Mouse (Mus musculus) heart, embryonic 13.5 days (tissue): ENCODE measurements around the gene Fut7. TPM values are rescaled to one million over a fixed set of nuclear protein-coding genes. Genes with fewer than 3 reads are reported as not detected.
A peak's percentile ranks its signal among the peaks of the same experiment; 100 is the strongest.

Source experiments
- ATAC-seq: fragments of 200-750 bp; cut with Nextera tagmentation; 2 replicates; pipeline ENCODE4 v1.8.0; 2017; ENCODE audit warnings: moderate TSS enrichment; ENCODE audit not compliant: insufficient number of reproducible peaks, low FRiP score, low TSS enrichment; ENCODE audit errors: extremely low read depth
- H3K27ac ChIP-seq: fragments of 300-500 bp; sonication (generic); replicated peaks from 2 replicates; pipeline ENCODE4 v1.5.1; 2015; ENCODE audit warnings: moderate library complexity, mild to moderate bottlenecking, inconsistent platforms
- H3K27me3 ChIP-seq: fragments of 300-500 bp; sonication (generic); replicated peaks from 2 replicates; pipeline ENCODE4 v1.6.1; 2015; ENCODE audit warnings: mild to moderate bottlenecking, inconsistent platforms
- H3K36me3 ChIP-seq: fragments of 300-500 bp; sonication (generic); 2 replicates; pipeline ENCODE4 v1.6.1; 2015; ENCODE audit warnings: mild to moderate bottlenecking, inconsistent platforms
- H3K4me1 ChIP-seq: fragments of 300-500 bp; sonication (generic); 2 replicates; pipeline ENCODE4 v1.6.1; 2015; ENCODE audit warnings: inconsistent platforms
- H3K4me2 ChIP-seq: fragments of 300-500 bp; sonication (generic); 2 replicates; pipeline ENCODE4 v1.6.1; 2015; ENCODE audit warnings: inconsistent platforms, mild to moderate bottlenecking, moderate library complexity
- H3K4me3 ChIP-seq: fragments of 300-500 bp; sonication (generic); 2 replicates; pipeline ENCODE4 v1.5.1; 2015; ENCODE audit warnings: moderate library complexity, mild to moderate bottlenecking, inconsistent platforms
- H3K9ac ChIP-seq: fragments of 300-500 bp; sonication (generic); 2 replicates; pipeline ENCODE4 v1.6.1; 2015; ENCODE audit warnings: inconsistent platforms, mild to moderate bottlenecking, moderate library complexity
- H3K9me3 ChIP-seq: fragments of 300-500 bp; sonication (generic); 2 replicates; pipeline ENCODE4 v1.6.1; 2016; ENCODE audit warnings: inconsistent platforms
- WGBS: fragments of 180-500 bp; shearing (Covaris S2); methylation state at CpG from one replicate; pipeline ENCODE4 v1.1.7; 2015; ENCODE audit warnings: mixed read lengths; 5-methylcytosine and 5-hydroxymethylcytosine counted together
- polyA plus RNA-seq: library from polyadenylated mRNA; unstranded; fragments of >200 nt; fragmentation: Nextera tagmentation; extraction: Ambion mirVana; gene quantifications from 2 replicates; pipeline ENCODE4 v1.2.1, GENCODE M21; 2015

The Fut7 gene
- 0.07 TPM in 1 of 2 replicates, not detected in the other for polyA plus RNA-seq

- Histone ChIP-seq H3K4me1 (no peaks in the 10 kb centered on the region), H3K36me3 (no peaks in the 10 kb centered on the region), H3K4me2 (no peak within 1 kb of the TSS), H3K4me3 (no peak within 1 kb of the TSS), H3K9ac (no peak within 1 kb of the TSS; the same call in 1 of the 2 replicates), H3K27me3 (peaks cover 68% of the 10 kb centered on the region), H3K9me3 (no peaks in the 10 kb centered on the region), H3K27ac (no peak within 1 kb of the TSS)
- ATAC-seq = no peak
- WGBS = 54% methylated on average over 17 of the region's 17 CpGs
These were observed at the start of gene Fut7 for GRCm38 (mm10) chr2:25422587-25423410. Gene Fut7, plus strand, starts transcription at chr2:25423267.

GRCm38 (mm10) chr2:25373431-25373830, 49.6 kb upstream of the Fut7 start:
- no peaks in the 10 kb centered on the region for H3K9me3 ChIP-seq
- ATAC-seq = no peak
- H3K4me2 ChIP-seq = peak overlapping the region; percentile 96
- WGBS = 64% methylated on average over 2 of the region's 2 CpGs
- no peak overlapping the region for H3K27ac ChIP-seq
- peaks cover 27% of the 10 kb centered on the region for H3K4me1 ChIP-seq
- H3K9ac ChIP-seq = peak overlapping the region; percentile 86
- peak overlapping the region; percentile 76 for H3K4me3 ChIP-seq
- H3K36me3 ChIP-seq = peaks cover 31% of the 10 kb centered on the region
- H3K27me3 ChIP-seq = peaks cover 27% of the 10 kb centered on the region

- 57% methylated on average over 4 of the region's 4 CpGs for WGBS
- H3K9me3 ChIP-seq = no peaks in the 10 kb centered on the region
- H3K4me2 ChIP-seq = no peak overlapping the region
- H3K4me3 ChIP-seq = no peak overlapping the region
- H3K36me3 ChIP-seq = peaks cover 33% of the 10 kb centered on the region
- H3K27ac ChIP-seq = no peak overlapping the region
- no peak overlapping the region for H3K9ac ChIP-seq
- peaks cover 23% of the 10 kb centered on the region for H3K4me1 ChIP-seq
- H3K27me3 ChIP-seq = peaks cover 13% of the 10 kb centered on the region
- no peak for ATAC-seq
These were observed 46.5 kb upstream of the Fut7 start for GRCm38 (mm10) chr2:25376589-25376988.

GRCm38 (mm10) chr2:25384492-25384891, 38.6 kb upstream of the Fut7 start:
- H3K4me3 ChIP-seq = no peak overlapping the region
- no peak overlapping the region for H3K4me2 ChIP-seq
- no peak for ATAC-seq
- H3K4me1 ChIP-seq = no peaks in the 10 kb centered on the region
- H3K36me3 ChIP-seq = no peaks in the 10 kb centered on the region
- H3K9ac ChIP-seq = no peak overlapping the region
- peaks cover 25% of the 10 kb centered on the region; the same call in 1 of the 2 replicates for H3K27me3 ChIP-seq
- WGBS = 53% methylated on average over 5 of the region's 5 CpGs
- no peak overlapping the region for H3K27ac ChIP-seq
- no peaks in the 10 kb centered on the region for H3K9me3 ChIP-seq

- 57% methylated on average over 5 of the region's 5 CpGs for WGBS
- H3K4me1 ChIP-seq = peaks cover 22% of the 10 kb centered on the region
- no peak for ATAC-seq
- H3K4me2 ChIP-seq = no peak overlapping the region
- H3K9ac ChIP-seq = no peak overlapping the region
- no peaks in the 10 kb centered on the region for H3K36me3 ChIP-seq
- H3K4me3 ChIP-seq = no peak overlapping the region
- peaks cover 58% of the 10 kb centered on the region for H3K27me3 ChIP-seq
- no peaks in the 10 kb centered on the region for H3K9me3 ChIP-seq
- H3K27ac ChIP-seq = no peak overlapping the region
These were observed 31.8 kb upstream of the Fut7 start for GRCm38 (mm10) chr2:25391266-25391665.

GRCm38 (mm10) chr2:25394281-25395221, 28.5 kb upstream of the Fut7 start:
- ATAC-seq = no peak
- 37% methylated on average over 3 of the region's 3 CpGs for WGBS
- Histone ChIP-seq H3K36me3 (no peaks in the 10 kb centered on the region), H3K9ac (no peak overlapping the region), H3K4me2 (no peak overlapping the region), H3K4me1 (peaks cover 24% of the 10 kb centered on the region), H3K27ac (no peak overlapping the region), H3K4me3 (no peak overlapping the region), H3K9me3 (no peaks in the 10 kb centered on the region), H3K27me3 (peaks cover 78% of the 10 kb centered on the region)

GRCm38 (mm10) chr2:25395721-25396596, 27.1 kb upstream of the Fut7 start, which contains the start of gene Entpd2:
Gene Entpd2, plus strand, starts transcription at chr2:25395874.
- Histone ChIP-seq H3K27me3 (peaks cover 92% of the 10 kb centered on the region), H3K9me3 (no peaks in the 10 kb centered on the region), H3K9ac (peak within 1 kb of the TSS; percentile 59), H3K4me3 (peak within 1 kb of the TSS; percentile 51), H3K4me1 (peaks cover 27% of the 10 kb centered on the region), H3K36me3 (no peaks in the 10 kb centered on the region), H3K4me2 (peak within 1 kb of the TSS; percentile 74), H3K27ac (no peak within 1 kb of the TSS)
- 2% methylated on average over 57 of the region's 57 CpGs for WGBS
- ATAC-seq = 0 out of 2 replicates have a peak, but pooled peaks have one; percentile 22

- H3K27me3 ChIP-seq = peaks cover 96% of the 10 kb centered on the region
- ATAC-seq = no peak
- H3K27ac ChIP-seq = no peak overlapping the region
- no peak overlapping the region for H3K9ac ChIP-seq
- 19% methylated on average over 3 of the region's 3 CpGs for whole genome bisulfite sequencing
- H3K4me2 ChIP-seq = peak overlapping the region; percentile 74
- no peaks in the 10 kb centered on the region for H3K9me3 ChIP-seq
- peak overlapping the region; percentile 51; the same call in 1 of the 2 replicates for H3K4me3 ChIP-seq
- H3K36me3 ChIP-seq = no peaks in the 10 kb centered on the region
- H3K4me1 ChIP-seq = peaks cover 27% of the 10 kb centered on the region
These were observed 26.5 kb upstream of the Fut7 start for GRCm38 (mm10) chr2:25396597-25396983.

- no peak overlapping the region for H3K4me2 ChIP-seq
These were observed 26.1 kb upstream of the Fut7 start for GRCm38 (mm10) chr2:25397010-25397409.

GRCm38 (mm10) chr2:25398065-25398464, 25.0 kb upstream of the Fut7 start:
- H3K4me3 ChIP-seq = no peak overlapping the region
- ATAC-seq = no peak
- peaks cover 100% of the 10 kb centered on the region for H3K27me3 ChIP-seq
- no peak overlapping the region for H3K9ac ChIP-seq
- H3K4me2 ChIP-seq = no peak overlapping the region
- no peaks in the 10 kb centered on the region for H3K9me3 ChIP-seq
- H3K4me1 ChIP-seq = peaks cover 31% of the 10 kb centered on the region
- H3K36me3 ChIP-seq = no peaks in the 10 kb centered on the region
- 84% methylated on average over 7 of the region's 7 CpGs for WGBS
- H3K27ac ChIP-seq = no peak overlapping the region

More at GRCm38 (mm10) chr2:25397010-25397409, 26.1 kb upstream of the Fut7 start:
- no peak overlapping the region for H3K4me3 ChIP-seq
- no peak overlapping the region for H3K27ac ChIP-seq
- WGBS = 46% methylated on average over 1 of the region's 1 CpGs
- no peaks in the 10 kb centered on the region for H3K9me3 ChIP-seq
- peaks cover 27% of the 10 kb centered on the region for H3K4me1 ChIP-seq
- H3K27me3 ChIP-seq = peaks cover 96% of the 10 kb centered on the region
- no peak for ATAC-seq
- H3K36me3 ChIP-seq = no peaks in the 10 kb centered on the region
- H3K9ac ChIP-seq = no peak overlapping the region
